Mouse (Mus musculus) kidney, adult 2 months (tissue): ENCODE measurements around the gene Ulk1.

Source experiments
- CTCF ChIP-seq: fragments of 200-500 bp; conservative IDR thresholded peaks from 2 replicates; pipeline ENCODE4 v1.5.1; 2011; ENCODE audit warnings: low read depth, mild to moderate bottlenecking, control low read depth, low read length, moderate library complexity, mixed read lengths; ENCODE audit not compliant: insufficient read depth, insufficient read length
- POLR2A ChIP-seq: fragments of 200-500 bp; IDR thresholded peaks from one replicate; pipeline ENCODE4 v1.6.1; 2011; ENCODE audit warnings: low read depth, low read length, control low read depth

- no peak for TF ChIP-seq CTCF
- TF ChIP-seq POLR2A: no peak
These were observed 64.9 kb downstream of the Ulk1 start for GRCm38 (mm10) chr5:110745021-110745420.
